Comparison of ENCODE assay signal across 9 mouse cellular contexts in the genomic region with DNA sequence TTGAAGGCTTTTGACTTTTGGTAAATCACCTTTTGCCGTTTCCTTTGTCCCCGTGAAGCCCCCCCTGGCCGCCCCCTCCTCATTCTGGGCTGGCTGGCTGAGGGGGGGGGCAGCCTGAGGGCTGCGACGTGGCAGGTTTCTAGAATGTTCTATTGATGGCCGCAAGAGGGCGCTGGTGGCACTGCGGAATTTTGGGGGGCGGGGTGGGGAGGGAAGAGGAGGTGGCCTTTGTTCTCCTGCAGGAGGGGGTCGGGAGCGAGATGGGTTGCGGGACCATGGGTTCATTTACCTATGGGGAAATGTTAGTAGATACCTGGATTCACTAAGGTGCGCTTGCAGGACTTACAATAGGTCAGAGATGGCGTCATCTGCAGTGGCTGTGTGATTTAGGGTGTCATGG. TPM values are rescaled to one million over a fixed set of nuclear protein-coding genes. Genes with fewer than 3 reads are reported as not detected.
DNase-seq lines count a peak whose midpoint lies in the region; ATAC-seq and TF ChIP-seq lines count a peak whose summit lies in the region.
"Had no signal": no experiment of that assay in that cellular context is flagged by ENCODE, and none has a peak within 500 bp of the region (broad histone marks: within the 10 kb centered on the region; RNA-seq: fewer than 3 reads in every experiment).

No protein-coding gene starts in this region.

- TF ChIP-seq POLR2A in brain, embryonic 14.5 days (IDR thresholded peaks at IDR 0.05; ENCODE audit: borderline replicate concordance, extremely low read depth, insufficient read depth, insufficient read length, poor library complexity, severe bottlenecking) = no peak
- no peak for TF ChIP-seq POLR2A in small intestine, adult 2 months (IDR thresholded peaks at IDR 0.05; ENCODE audit: low read depth, low read length)

- ATAC-seq in embryonic facial prominence, embryonic 14.5 days (ENCODE audit: low read depth) = no peak
- no peak for ATAC-seq in limb, embryonic 12.5 days (ENCODE audit: insufficient number of reproducible peaks, insufficient read depth, low FRiP score, low TSS enrichment, low read depth)

- 54% methylated on average over 14 of the region's 14 CpGs for WGBS in embryonic facial prominence, embryonic 14.5 days
- 45% methylated on average over 14 of the region's 14 CpGs for WGBS in limb, embryonic 12.5 days
- 48% methylated on average over 14 of the region's 14 CpGs for WGBS in small intestine, adult 2 months

- peak; percentile 44 to 48 for DNase-seq in left cerebral cortex, adult 2 months (ENCODE audit: extremely low spot score in 1 of 2, low spot score in 2 of 2)
- no peak for DNase-seq in left cerebral cortex, adult 8-10 months (ENCODE audit: low spot score in 2 of 2)
- DNase-seq in brain, embryonic 14.5 days (ENCODE audit: low read depth) = peak; percentile 61
- DNase-seq in embryonic facial prominence, embryonic 14.5 days (ENCODE audit: low spot score) = no peak
- no peak for DNase-seq in adipocyte (ENCODE audit: low spot score)
- DNase-seq in urinary bladder, postnatal 4 days (ENCODE audit: low spot score in 2 of 2) = no peak

- peaks cover 26% of the 10 kb centered on the region; the same call in 1 of the 2 replicates for H3K36me3 ChIP-seq in embryonic facial prominence, embryonic 14.5 days (ENCODE audit: control insufficient read depth, insufficient read depth, low read length)
- H3K36me3 ChIP-seq in limb, embryonic 12.5 days = peaks cover 25% of the 10 kb centered on the region
- H3K36me3 ChIP-seq in small intestine, adult 2 months (ENCODE audit: control insufficient read depth, insufficient read depth, low read length) = no peaks in the 10 kb centered on the region

- H3K4me2 ChIP-seq in embryonic facial prominence, embryonic 14.5 days (ENCODE audit: low read depth, low read length) = peak overlapping the region; percentile 52
- H3K4me2 ChIP-seq in limb, embryonic 12.5 days = peak overlapping the region; percentile 54

- H3K9me3 ChIP-seq in embryonic facial prominence, embryonic 14.5 days (ENCODE audit: control insufficient read depth, low read length) = peaks cover 61% of the 10 kb centered on the region
- peaks cover 61% of the 10 kb centered on the region for H3K9me3 ChIP-seq in limb, embryonic 12.5 days

- H3K4me1 ChIP-seq in embryonic facial prominence, embryonic 14.5 days (ENCODE audit: control insufficient read depth, insufficient read depth, low read length) = no peaks in the 10 kb centered on the region
- H3K4me1 ChIP-seq in limb, embryonic 12.5 days (replicated peaks) = peaks cover 3% of the 10 kb centered on the region; the same call in 1 of the 2 replicates
- H3K4me1 ChIP-seq in small intestine, adult 2 months (ENCODE audit: control insufficient read depth, insufficient read depth, insufficient read length, low read length) = no peaks in the 10 kb centered on the region

- intact Hi-C loops in left cerebral cortex, adult 2 months (cut with DNase I) = loop anchor here (10.0 kb wide), 1 partner anchor 477 kb away; a partner anchor contains a TSS

- H3K27ac ChIP-seq in left cerebral cortex, adult 2 months = peak overlapping the region; percentile 93
- peak overlapping the region; percentile 85 for H3K27ac ChIP-seq in embryonic facial prominence, embryonic 14.5 days (replicated peaks; ENCODE audit: low read depth, low read length)
- no peak overlapping the region for H3K27ac ChIP-seq in limb, embryonic 12.5 days
- H3K27ac ChIP-seq in small intestine, adult 2 months (ENCODE audit: insufficient read depth, low read depth, low read length) = no peak overlapping the region

- peak; percentile 48 for TF ChIP-seq CTCF in left cerebral cortex, adult 2 months (IDR thresholded peaks at IDR 0.05)
- peak; percentile 53; the same call in 1 of the 2 replicates for TF ChIP-seq CTCF in brain, embryonic 14.5 days (IDR thresholded peaks at IDR 0.05; ENCODE audit: borderline replicate concordance, extremely low read depth, insufficient read depth, insufficient read length)
- TF ChIP-seq CTCF in small intestine, adult 2 months (IDR thresholded peaks at IDR 0.05; ENCODE audit: extremely low read depth, insufficient read length, insufficient replicate concordance, low read depth, low read length) = peak; percentile 21; the same call in 1 of the 2 replicates

- H3K27me3 ChIP-seq in embryonic facial prominence, embryonic 14.5 days (replicated peaks; ENCODE audit: control insufficient read depth, insufficient read depth, low read length) = no peaks in the 10 kb centered on the region
- no peaks in the 10 kb centered on the region for H3K27me3 ChIP-seq in limb, embryonic 12.5 days
- H3K27me3 ChIP-seq in small intestine, adult 2 months (ENCODE audit: control insufficient read depth, insufficient read depth, low read length) = peaks cover 3% of the 10 kb centered on the region; the same call in 1 of the 2 replicates

- H3K9ac ChIP-seq in embryonic facial prominence, embryonic 14.5 days (ENCODE audit: low read depth, low read length) = peak overlapping the region; percentile 75
- peak overlapping the region; percentile 75 for H3K9ac ChIP-seq in limb, embryonic 12.5 days (replicated peaks)

- peak overlapping the region; percentile 50 for H3K4me3 ChIP-seq in left cerebral cortex, adult 2 months
- peak overlapping the region; percentile 53 for H3K4me3 ChIP-seq in embryonic facial prominence, embryonic 14.5 days (ENCODE audit: low read depth, low read length)
- peak overlapping the region; percentile 53 for H3K4me3 ChIP-seq in limb, embryonic 12.5 days (replicated peaks)
- 0 out of 2 replicates have a peak overlapping the region, but pooled peaks have one; percentile 5 for H3K4me3 ChIP-seq in small intestine, adult 2 months (ENCODE audit: low read depth, low read length)

RNA-seq across cellular contexts. Expression of a gene that starts 58.1 kb away (rescaled TPM):
- total RNA-seq in left cerebral cortex, adult 2 months (2021) = under 1 TPM; 0.16 to 0.40 TPM
- total RNA-seq in left cerebral cortex, adult 8-10 months (2022) = under 1 TPM; 0.23 to 0.63 (median 0.39) TPM
- polyA plus RNA-seq in brain, embryonic 14.5 days (2012; rRNA removed) = 0.85 and 1.5 TPM in 2 replicates
- 5.0 TPM in 2 replicates for polyA plus RNA-seq in embryonic facial prominence, embryonic 14.5 days (2014; fragmentation: Nextera tagmentation; extraction: Ambion mirVana)
- 1.5 and 1.7 TPM in 2 replicates for polyA plus RNA-seq in limb, embryonic 12.5 days (2016; fragmentation: Nextera tagmentation; extraction: Ambion mirVana)
- polyA plus RNA-seq in small intestine, adult 2 months (2012; rRNA removed) = not detected in 2 replicates
- total RNA-seq: common myeloid progenitor, adult 5-6 weeks had no signal

Comparison
In these comparisons a context has a peak if more than half of its experiments do, and no peak if none do; other contexts are left out.
1. DNase-seq: peak in left cerebral cortex, adult 2 months (2 of 2) and brain, embryonic 14.5 days (single experiment); none in left cerebral cortex, adult 8-10 months (0 of 2), embryonic facial prominence, embryonic 14.5 days (single experiment), adipocyte (single experiment) and urinary bladder, postnatal 4 days (0 of 2).
2. H3K27ac ChIP-seq: peak in left cerebral cortex, adult 2 months (single experiment) and embryonic facial prominence, embryonic 14.5 days (single experiment); none in limb, embryonic 12.5 days (single experiment) and small intestine, adult 2 months (single experiment).
3. Peak in every context shown above with its lines, with median percentiles within 50 percentile points of each other: H3K4me3 ChIP-seq and CTCF ChIP-seq.